Mouse (Mus musculus) megakaryocyte-erythroid progenitor cell, adult 5-6 weeks (primary cell): ENCODE results near the gene Lrsam1. TPM values are rescaled to one million over a fixed set of nuclear protein-coding genes. Genes with fewer than 3 reads are reported as not detected.
A peak's percentile ranks its signal among the peaks of the same experiment; 100 is the strongest.

Experiments used
- ATAC-seq: replicated peaks from 2 replicates; pipeline ENCODE4 v1.8.0; 2016; ENCODE audit warnings: mild to moderate bottlenecking, inconsistent platforms; ENCODE audit not compliant: severe bottlenecking, poor library complexity, low FRiP score, low TSS enrichment
- total RNA-seq, 2 experiments: library from RNA; stranded (forward) in 1 of 2; stranded (reverse) in 1 of 2; fragments of 200-1000, 215-1000 nt in 1 of 2; fragments of >200 nt in 1 of 2; fragmentation: Nextera tagmentation in 1 of 2; gene quantifications; 2 replicates each; pipeline ENCODE4 v1.2.3; 2014 to 2017

The Lrsam1 gene
- total RNA-seq, 2 experiments from 2014 or later, result 6.3 to 12.6 TPM

- no peak for ATAC-seq
Observed at GRCm38 (mm10) chr2:32905297-32905696, 56.1 kb downstream of the Lrsam1 start.

- ATAC-seq, result peak; percentile 53
Observed at GRCm38 (mm10) chr2:32904637-32905036, 56.8 kb downstream of the Lrsam1 start.

GRCm38 (mm10) chr2:32903470-32903869, 57.9 kb downstream of the Lrsam1 start:
- ATAC-seq, result peak; percentile 47

- no peak for ATAC-seq
Observed at GRCm38 (mm10) chr2:32902126-32902525, 59.3 kb downstream of the Lrsam1 start.

- ATAC-seq, result no peak
Observed at GRCm38 (mm10) chr2:32898983-32899382, 62.4 kb downstream of the Lrsam1 start.

- ATAC-seq, result no peak
Observed at GRCm38 (mm10) chr2:32896507-32897147, 64.8 kb downstream of the Lrsam1 start.

GRCm38 (mm10) chr2:32895606-32896106, 65.8 kb downstream of the Lrsam1 start:
- ATAC-seq, result no peak

- ATAC-seq, result no peak
Observed at GRCm38 (mm10) chr2:32894097-32894496, 67.3 kb downstream of the Lrsam1 start.

- 0 out of 2 replicates have a peak, but pooled peaks have one; percentile 10 for ATAC-seq
Observed at GRCm38 (mm10) chr2:32892490-32892889, 68.9 kb downstream of the Lrsam1 start.

- no peak for ATAC-seq
Observed at GRCm38 (mm10) chr2:32891278-32891677, 70.1 kb downstream of the Lrsam1 start.

GRCm38 (mm10) chr2:32890280-32890679, 71.1 kb downstream of the Lrsam1 start:
- no peak for ATAC-seq

GRCm38 (mm10) chr2:32888551-32888950, 72.9 kb downstream of the Lrsam1 start:
- no peak for ATAC-seq

GRCm38 (mm10) chr2:32888029-32888428, 73.4 kb downstream of the Lrsam1 start:
- ATAC-seq, result no peak

- ATAC-seq, result no peak
Observed at GRCm38 (mm10) chr2:32884745-32885144, 76.7 kb downstream of the Lrsam1 start.

- no peak for ATAC-seq
Observed at GRCm38 (mm10) chr2:32882283-32883043, 79.0 kb downstream of the Lrsam1 start.

- peak; percentile 52; the same call in 1 of the 2 replicates for ATAC-seq
Observed at GRCm38 (mm10) chr2:32881723-32882122, 79.7 kb downstream of the Lrsam1 start.

GRCm38 (mm10) chr2:32881054-32881453, 80.4 kb downstream of the Lrsam1 start:
- ATAC-seq, result no peak

GRCm38 (mm10) chr2:32879593-32879992, 81.8 kb downstream of the Lrsam1 start:
- no peak for ATAC-seq

- ATAC-seq, result no peak
Observed at GRCm38 (mm10) chr2:32878396-32878795, 83.0 kb downstream of the Lrsam1 start.

GRCm38 (mm10) chr2:32877761-32878393, 83.5 kb downstream of the Lrsam1 start:
- ATAC-seq, result no peak
